Comparison of ENCODE assay signal across 8 mouse cellular contexts in genomic region chr7:71193131-71193530, GRCm38 (mm10).
DNase-seq lines count a peak whose midpoint lies in the region; ATAC-seq lines count a peak whose summit lies in the region.

No protein-coding gene starts in this region.

- peak overlapping the region; percentile 35 for H3K4me2 ChIP-seq in limb, embryonic 12.5 days

- WGBS in limb, embryonic 12.5 days, result 18% methylated on average over 7 of the region's 7 CpGs

- no peak overlapping the region for H3K4me3 ChIP-seq in limb, embryonic 12.5 days (replicated peaks)

- peak; percentile 80 to 91 for DNase-seq in cerebellum, postnatal 10 days
- DNase-seq in cerebellum, adult 8-10 months, result no peak
- peak; percentile 16 for DNase-seq in urinary bladder, postnatal 14 days (ENCODE audit: low spot score)
- DNase-seq in urinary bladder, postnatal 10 days (ENCODE audit: low spot score), result no peak
- DNase-seq in retina, embryonic 14.5 days (ENCODE audit: low spot score), result peak; percentile 41
- DNase-seq in spleen, postnatal 36 days (ENCODE audit: low spot score in 2 of 2), result no peak
- DNase-seq in gastrocnemius, postnatal 36 days, result no peak

- H3K9me3 ChIP-seq in limb, embryonic 12.5 days, result no peaks in the 10 kb centered on the region

- no peak overlapping the region for H3K9ac ChIP-seq in limb, embryonic 12.5 days (replicated peaks)

- peaks cover 7% of the 10 kb centered on the region; the same call in 1 of the 2 replicates for H3K4me1 ChIP-seq in limb, embryonic 12.5 days (replicated peaks)

- intact Hi-C loops in gastrocnemius, postnatal 36 days (cut with DNase I), result no loop called here

- no peak overlapping the region for H3K27ac ChIP-seq in limb, embryonic 12.5 days

- H3K36me3 ChIP-seq in limb, embryonic 12.5 days, result no peaks in the 10 kb centered on the region

- ATAC-seq in limb, embryonic 12.5 days (ENCODE audit: insufficient number of reproducible peaks, insufficient read depth, low FRiP score, low TSS enrichment, low read depth), result no peak

- no peaks in the 10 kb centered on the region for H3K27me3 ChIP-seq in limb, embryonic 12.5 days

Comparison
In these comparisons a context has a peak if more than half of its experiments do, and no peak if none do; other contexts are left out.
1. DNase-seq: peak in cerebellum, postnatal 10 days (2 of 2), urinary bladder, postnatal 14 days (single experiment) and retina, embryonic 14.5 days (single experiment); none in cerebellum, adult 8-10 months (single experiment), urinary bladder, postnatal 10 days (single experiment), spleen, postnatal 36 days (0 of 2) and gastrocnemius, postnatal 36 days (0 of 2).